Mouse (Mus musculus) thymus, adult 2 months (tissue): ENCODE measurements around the gene Itgal.

Experiments used
- CTCF ChIP-seq: fragments of 200-500 bp; IDR thresholded peaks from 2 replicates; pipeline ENCODE4 v1.5.1; 2012; ENCODE audit warnings: mild to moderate bottlenecking, control low read depth, low read length, moderate library complexity, borderline replicate concordance; ENCODE audit not compliant: control insufficient read depth, poor library complexity, insufficient read depth; ENCODE audit errors: extremely low read depth
- POLR2A ChIP-seq: fragments of 200-500 bp; IDR thresholded peaks from 2 replicates; pipeline ENCODE4 v1.6.1; 2012; ENCODE audit warnings: mild to moderate bottlenecking, low read length, control low read depth, moderate library complexity; ENCODE audit not compliant: control insufficient read depth, poor library complexity, insufficient read depth; ENCODE audit errors: extremely low read depth

DNA sequence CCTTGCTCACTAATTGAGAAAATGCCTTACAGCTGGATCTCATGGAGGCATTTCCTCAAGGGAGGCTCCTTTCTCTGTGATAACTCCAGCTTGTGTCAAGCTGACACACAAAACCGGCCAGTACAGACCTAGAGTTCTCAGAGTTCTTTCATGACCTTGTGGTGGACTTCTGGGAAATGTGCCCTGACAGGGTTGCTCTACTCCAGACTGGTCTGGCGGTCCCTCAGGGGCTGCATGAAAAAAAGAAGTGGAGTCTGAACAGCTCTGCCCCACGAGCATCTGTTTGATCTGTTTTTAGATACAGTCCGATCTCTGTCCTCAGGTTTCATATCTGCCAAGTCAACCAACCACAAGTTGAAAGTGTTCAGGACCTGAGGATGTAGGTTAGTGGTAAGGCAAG, 41.6 kb downstream of the Itgal start:
- TF ChIP-seq CTCF: no peak
- no peak for TF ChIP-seq POLR2A
